Mouse (Mus musculus) thymus, postnatal 10 days (tissue): ENCODE measurements around the gene Ryk.

ENCODE experiments used
- DNase-seq, 2 experiments: peaks; one replicate each; pipeline ENCODE4 v3.0.0; 2021; ENCODE audit warnings: low spot score in 2 of 2

Ryk gene

GRCm38 (mm10) chr9:102858283-102858682, 23.6 kb downstream of the Ryk start:
- no peak for DNase-seq

DNA sequence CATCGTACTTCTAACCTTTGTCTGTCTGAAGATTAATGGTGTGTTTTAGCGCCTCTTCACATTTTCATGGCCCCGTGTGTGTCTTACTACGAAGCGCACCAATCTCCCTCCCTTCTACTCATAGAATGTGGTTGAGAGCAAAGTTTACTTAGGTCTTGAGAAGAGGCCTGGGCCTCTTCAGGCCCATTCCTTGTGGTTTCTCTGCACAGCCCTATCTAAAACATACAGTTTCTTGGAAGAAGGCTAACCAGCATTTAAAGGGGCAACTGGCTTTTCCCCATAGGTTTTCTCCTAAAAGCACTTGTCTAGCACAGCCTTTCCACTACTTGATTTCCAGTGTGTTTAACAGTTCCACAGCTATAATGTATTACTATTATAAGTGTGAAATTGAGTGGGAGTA, 24.7 kb downstream of the Ryk start:
- no peak for DNase-seq

DNA sequence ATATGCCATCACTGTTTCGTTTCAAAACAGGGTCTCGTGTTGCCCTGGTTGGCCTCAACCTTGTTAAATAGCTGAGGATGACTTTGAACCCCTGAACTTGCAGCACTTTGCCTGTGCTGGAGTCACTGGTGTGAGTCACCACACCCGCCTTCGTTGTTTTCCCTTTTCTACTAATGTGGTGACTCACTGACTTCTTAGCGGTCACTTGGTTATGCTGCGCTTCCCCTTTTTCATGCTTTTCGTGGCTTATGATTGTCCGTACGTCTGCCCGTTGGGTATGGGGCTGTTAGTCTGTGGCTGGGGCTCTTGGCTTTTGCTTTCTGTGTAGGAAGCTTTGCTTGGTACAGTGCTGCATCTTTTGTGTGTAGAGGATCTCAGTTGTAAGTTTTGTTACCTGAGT, 25.2 kb downstream of the Ryk start:
- DNase-seq = no peak

DNA sequence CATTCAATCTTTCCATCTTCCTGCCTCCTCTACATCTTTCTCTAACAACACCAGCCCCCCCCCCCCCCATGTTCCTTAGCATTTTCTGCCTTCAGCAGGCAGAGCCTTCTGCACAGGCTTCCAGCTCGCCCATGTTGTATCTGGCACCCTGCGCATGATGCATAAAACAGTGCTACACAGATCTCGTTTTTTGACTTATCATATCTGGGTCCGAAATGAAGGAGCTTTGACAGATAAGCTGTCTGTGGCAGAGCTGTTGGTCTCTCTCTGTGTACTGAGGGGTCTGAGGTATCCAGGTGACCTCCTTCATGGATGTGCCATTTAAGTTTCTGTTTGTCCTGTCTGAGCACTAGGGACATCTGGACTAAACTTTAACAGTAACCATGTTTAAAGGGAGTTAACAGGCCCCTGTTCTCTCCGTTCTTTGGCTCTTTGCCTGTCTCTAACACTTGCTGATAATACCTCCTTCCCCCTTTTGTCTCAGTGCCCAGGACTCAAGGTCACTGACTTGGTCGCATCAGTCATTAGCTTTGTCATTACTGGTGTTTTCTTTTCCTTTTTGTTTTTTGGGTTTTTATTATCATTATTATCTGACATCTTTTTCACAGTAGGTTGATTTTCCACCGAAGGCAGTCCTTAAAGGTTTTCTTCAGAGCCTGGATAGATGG, 26.2 kb downstream of the Ryk start:
- DNase-seq = no peak

- no peak for DNase-seq
Observed at GRCm38 (mm10) chr9:102861789-102862188, 27.1 kb downstream of the Ryk start.

- DNase-seq = no peak
Observed at GRCm38 (mm10) chr9:102862260-102862659, 27.5 kb downstream of the Ryk start.

GRCm38 (mm10) chr9:102863876-102864545, 29.3 kb downstream of the Ryk start:
- no peak for DNase-seq

DNA sequence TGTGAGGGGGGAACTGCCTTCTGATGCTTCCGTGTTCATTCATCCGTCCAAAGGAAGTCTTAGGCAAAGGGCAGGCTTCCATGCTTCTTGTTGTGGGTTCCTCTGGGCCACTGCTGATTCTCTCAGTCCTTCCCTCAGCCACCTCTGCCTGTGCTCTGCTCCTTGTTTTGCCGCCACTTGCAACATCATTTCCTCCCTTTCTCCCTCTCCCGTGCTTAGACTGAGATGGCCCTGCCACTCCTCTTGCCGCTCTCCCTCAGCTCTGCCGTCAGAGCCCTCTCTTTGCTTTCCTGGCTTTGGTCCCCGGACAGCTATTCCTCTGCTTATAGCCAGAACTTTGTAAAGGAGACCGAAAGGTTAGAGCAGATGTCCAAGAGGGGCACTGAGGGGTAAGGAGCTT, 30.2 kb downstream of the Ryk start:
- no peak for DNase-seq

GRCm38 (mm10) chr9:102865946-102866737, 31.4 kb downstream of the Ryk start:
- no peak for DNase-seq

DNA sequence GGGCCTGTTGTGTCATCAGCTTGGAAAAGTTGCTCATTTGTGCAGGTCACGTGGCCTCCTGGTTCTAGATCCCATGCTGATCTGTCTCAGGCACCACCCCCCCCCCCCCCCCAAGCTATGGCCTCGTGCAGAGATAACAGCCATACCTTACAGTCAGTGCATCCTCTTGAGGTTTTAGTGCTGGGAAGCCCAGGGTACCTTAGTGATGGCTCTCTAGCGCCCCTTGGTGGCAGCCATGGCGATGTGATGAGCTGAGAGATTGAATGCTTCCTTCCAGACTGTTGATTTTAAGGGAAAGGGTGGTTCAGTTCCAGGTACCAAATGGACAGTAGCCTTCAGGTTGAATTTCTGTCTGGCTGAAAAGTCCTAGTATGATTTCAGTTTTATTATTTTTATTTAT, 32.2 kb downstream of the Ryk start:
- peak in 1 of 2 experiments; percentile 46 for DNase-seq

DNA sequence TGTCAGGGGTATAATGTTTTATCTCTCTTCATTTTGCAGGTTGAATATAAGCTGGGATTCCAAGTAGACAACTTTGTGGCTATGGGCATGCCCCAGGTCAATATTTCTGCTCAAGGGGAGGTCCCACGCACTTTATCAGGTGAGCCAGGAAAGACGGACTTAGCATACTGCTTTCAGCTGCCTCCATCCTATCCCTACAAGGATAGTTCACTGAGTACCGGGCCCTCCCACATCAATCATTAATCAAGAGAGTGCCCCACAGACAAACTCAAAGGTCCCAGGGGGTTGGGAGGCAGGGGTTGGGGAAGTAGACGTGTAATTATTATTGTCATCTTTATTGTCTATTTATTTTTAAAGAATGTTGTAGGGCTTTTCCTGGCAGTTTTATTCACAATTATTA, 32.8 kb downstream of the Ryk start:
- DNase-seq = no peak

DNA sequence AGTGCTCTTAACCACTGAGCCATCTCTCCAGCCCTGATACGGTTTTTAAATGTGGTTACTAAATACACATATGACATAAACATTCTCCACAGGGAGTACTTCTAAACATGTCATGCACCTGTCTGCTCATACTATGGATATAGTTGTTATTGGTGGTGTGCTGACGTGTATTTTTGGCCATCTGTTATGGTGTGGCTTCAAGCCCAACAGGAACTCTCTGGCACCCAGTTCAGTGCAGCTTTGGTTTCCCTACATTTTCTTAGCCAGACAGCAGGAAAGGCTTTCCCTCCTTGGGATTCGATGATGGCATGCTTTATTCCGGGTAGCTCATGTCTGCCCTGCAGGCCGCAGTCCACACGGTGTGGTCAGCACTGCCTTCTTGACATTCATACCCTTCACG, 33.7 kb downstream of the Ryk start:
- DNase-seq = no peak

DNA sequence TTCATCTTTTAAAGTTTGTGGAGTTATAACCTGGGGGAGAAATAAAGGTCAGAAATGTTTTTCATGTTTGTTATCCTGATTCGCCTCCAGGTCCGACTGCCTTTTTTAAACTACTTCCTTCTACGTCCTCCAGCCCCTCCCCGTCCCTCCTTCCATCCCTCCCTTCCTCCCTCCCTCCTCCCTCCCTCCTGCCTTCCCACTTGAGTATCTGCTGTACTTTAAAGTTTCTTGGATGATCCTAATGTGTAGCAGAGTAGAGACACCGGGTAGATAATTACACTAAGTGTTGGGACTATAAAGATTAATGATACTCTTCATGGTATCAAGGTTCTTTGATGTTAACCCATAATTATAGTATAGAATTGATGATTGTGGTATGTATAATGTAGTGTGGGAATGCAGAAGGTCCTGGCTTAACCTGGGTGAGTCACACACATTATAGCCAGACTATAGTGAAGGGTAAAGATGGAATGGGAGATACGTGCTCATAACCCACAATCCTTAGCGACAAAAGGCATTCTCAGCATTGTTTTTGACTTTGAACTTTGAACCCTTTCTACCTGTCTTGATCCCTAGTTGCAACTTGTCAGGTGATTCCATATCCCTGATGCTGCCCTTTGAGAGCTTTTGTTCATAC, 41.5 kb downstream of the Ryk start:
- DNase-seq = no peak

DNA sequence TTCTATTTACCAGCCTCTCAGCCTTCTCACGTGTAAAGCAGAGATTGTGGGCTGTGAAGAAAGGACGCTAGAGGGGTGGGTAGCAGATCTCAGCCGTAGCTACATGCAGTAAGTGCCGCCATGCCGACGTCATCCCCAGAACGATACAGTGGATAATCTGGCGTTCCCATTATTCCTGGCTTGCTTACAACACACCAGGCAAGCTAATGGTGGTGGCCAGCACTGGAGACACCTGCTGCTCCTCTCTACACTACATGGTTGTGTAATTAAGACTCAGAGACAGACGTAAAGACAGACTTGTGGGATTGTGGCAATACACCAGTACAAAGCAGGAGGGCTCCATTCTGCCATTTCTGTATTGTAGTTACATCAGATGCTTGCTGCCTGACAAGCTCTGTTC, 43.2 kb downstream of the Ryk start:
- DNase-seq = no peak

DNA sequence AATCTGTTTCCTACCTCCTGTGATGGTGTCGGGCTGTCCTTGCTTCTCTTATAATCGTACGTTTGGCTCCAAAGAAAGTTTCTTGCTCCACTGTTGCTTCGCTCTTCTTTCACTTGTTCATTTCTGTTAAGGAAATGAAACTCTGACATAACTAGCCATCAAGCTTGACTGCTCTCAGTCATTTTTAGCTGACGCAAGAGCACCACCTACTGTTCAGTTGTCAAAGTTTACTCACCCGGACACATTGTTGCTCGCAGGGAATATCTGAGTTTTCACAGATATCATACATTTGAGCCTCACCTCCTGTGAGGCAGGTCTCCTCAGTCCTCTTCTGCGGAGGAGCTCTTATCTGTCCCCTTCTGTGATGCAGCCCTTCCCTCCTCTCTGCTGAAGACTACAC, 44.8 kb downstream of the Ryk start:
- DNase-seq = peak; percentile 5 to 55

DNA sequence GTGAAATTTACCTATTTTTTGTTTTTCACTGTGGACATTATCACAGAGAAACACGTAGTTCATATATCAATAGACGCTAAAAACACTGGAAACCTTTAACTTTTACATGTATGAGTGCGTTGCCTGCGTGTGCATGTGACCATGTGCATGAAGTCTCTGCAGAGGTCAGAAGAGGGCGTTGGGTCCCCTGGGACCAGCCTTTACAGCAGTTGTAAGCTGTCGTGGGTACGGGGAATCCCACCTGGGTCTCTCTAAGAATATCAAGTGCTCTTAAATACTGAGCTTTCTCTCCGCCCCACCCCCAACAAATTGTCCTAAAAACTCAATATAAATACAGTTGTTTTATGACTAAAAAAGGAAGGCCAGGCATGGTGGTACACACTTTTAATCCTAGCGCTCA, 50.0 kb downstream of the Ryk start:
- DNase-seq = no peak

- DNase-seq = no peak
Observed at GRCm38 (mm10) chr9:102890166-102890565, 55.4 kb downstream of the Ryk start.

GRCm38 (mm10) chr9:102892480-102893355, 58.0 kb downstream of the Ryk start:
- no peak for DNase-seq

DNA sequence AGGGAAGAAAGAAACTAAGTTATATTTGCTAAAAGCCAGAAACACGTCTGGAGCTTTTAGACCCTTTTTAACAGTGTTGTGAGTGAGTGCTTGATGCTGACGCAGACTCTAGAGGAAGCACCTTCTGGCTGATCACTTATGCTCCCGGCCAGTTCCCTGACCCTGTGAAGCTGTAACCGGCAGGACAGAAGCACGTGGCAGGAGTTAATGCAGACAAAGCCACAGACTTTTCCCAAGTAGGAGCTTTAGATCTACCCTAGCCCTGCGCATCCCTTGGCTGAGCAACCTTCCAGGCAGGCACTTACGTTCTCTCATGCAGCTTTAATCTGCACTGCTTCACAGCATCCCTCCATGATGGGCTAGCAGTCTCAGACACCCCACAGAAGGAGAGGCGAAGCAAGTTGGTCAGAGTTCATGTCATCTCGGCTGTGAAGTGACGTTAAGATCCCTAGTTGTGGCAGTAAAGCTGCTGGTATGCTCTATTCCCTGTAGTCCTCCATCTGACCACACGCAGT, 58.7 kb downstream of the Ryk start:
- no peak for DNase-seq

- DNase-seq = no peak
Observed at GRCm38 (mm10) chr9:102899916-102900315, 65.2 kb downstream of the Ryk start.

- DNase-seq = no peak
Observed at GRCm38 (mm10) chr9:102902308-102902707, 67.6 kb downstream of the Ryk start.
